Mouse (Mus musculus) gastrocnemius, adult 8-10 months (tissue): ENCODE results near the gene Cyb561d2. TPM values are rescaled to one million over a fixed set of nuclear protein-coding genes. Genes with fewer than 3 reads are reported as not detected.
"Not testable (repeated sequence)": the region's sequence is repeated elsewhere in the genome, so short reads cannot be mapped to it uniquely, and the experiment has no call there.

ENCODE experiments used
- DNase-seq, 2 experiments: peaks; one replicate each; pipeline ENCODE4 v3.0.0; 2022; ENCODE audit warnings: low spot score in 2 of 2
- total RNA-seq, 4 experiments: library from RNA; stranded (reverse); gene quantifications; 2 replicates each; pipeline ENCODE4 v1.2.4; 2022

The Cyb561d2 gene
- total RNA-seq, 4 experiments from 2014 or later: 3.5 to 4.9 (median 4.2) TPM

DNA sequence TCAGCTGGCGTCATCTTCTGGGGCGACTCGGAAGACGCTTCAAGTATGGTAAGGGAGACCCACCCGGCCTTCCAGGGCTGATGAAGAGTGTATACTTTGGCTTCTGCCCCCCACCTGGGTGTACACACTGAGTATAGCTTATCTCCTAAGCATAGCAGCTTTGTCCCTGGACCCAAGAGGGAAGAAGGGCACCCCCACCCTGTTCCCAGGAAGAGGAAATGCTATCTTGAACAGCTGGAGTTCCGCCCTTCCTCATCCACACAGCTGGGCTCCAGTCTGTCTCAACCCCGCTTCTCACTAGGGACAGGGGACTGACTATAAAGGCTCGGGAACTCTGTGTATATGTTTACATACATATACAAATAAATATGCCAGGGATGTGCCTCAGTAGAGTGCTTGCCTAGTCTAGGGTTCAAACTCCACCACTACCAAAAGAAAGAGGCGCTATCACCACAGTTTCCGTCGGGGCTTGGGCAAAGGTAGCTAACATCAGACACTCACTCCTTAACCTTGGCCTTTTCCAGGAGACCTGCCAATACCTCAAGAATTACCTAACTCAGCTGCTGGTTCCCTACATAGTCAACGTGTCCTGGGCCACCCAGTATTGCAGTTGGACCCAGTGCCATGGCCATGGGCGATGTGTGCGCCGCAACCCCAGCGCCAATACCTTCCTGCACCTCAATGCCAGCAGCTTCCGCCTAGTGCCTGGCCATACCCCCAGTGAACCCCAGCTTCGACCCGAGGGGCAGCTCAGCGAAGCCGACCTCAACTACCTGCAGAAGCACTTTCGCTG, 29.7 kb upstream of the Cyb561d2 start:
- DNase-seq: no peak

DNA sequence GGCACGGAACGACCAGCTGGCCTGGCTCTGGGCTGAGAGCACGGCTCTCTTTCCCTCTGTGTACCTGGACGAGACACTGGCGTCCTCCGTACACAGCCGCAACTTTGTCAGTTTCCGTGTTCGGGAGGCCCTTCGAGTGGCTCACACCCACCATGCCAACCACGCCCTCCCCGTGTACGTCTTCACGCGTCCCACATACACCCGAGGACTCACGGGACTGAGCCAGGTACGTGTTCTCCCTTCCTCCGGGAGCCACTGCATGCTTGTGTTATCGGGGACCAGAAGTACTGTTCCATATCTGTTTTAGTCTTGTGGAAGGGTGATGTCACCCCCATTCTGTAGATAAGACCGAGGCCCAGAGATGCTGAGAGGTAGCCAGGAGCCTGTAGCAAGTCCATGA, 28.9 kb upstream of the Cyb561d2 start:
- DNase-seq: no peak

DNA sequence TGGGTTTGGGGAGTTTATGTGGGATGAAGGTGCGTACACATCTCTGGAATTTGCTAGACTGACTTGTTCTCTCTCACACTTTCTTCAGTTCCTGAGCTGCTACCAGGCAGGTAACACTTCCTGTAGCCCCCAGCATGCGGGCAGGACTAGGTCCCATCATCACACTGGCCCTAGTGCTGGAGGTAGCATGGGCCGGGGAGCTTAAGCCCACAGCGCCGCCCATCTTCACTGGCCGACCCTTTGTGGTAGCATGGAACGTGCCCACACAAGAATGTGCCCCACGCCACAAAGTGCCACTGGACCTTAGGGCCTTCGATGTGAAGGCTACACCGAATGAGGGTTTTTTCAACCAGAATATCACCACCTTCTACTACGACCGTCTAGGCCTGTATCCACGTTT, 28.0 kb upstream of the Cyb561d2 start:
- DNase-seq: no peak

DNA sequence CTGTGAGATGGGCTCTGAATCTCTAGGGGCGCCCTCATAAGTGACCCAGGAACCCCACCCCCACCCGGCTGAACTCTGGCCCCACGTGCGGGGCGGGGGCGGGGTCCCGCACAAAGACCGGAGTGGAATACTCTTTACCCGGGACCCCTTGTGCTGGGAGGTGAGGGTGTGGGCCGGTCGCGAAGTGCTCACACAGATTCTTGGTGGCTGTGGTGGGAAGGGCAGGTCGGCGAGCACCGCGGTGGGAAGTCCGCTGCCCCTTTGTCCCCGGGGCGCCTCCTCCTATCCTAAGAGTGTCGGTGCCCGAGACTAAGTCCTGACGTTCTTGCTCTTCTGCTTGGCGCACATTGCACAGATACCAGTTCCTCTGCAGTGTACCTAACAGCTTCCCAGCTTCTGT, 27.3 kb upstream of the Cyb561d2 start:
- DNase-seq: no peak

DNA sequence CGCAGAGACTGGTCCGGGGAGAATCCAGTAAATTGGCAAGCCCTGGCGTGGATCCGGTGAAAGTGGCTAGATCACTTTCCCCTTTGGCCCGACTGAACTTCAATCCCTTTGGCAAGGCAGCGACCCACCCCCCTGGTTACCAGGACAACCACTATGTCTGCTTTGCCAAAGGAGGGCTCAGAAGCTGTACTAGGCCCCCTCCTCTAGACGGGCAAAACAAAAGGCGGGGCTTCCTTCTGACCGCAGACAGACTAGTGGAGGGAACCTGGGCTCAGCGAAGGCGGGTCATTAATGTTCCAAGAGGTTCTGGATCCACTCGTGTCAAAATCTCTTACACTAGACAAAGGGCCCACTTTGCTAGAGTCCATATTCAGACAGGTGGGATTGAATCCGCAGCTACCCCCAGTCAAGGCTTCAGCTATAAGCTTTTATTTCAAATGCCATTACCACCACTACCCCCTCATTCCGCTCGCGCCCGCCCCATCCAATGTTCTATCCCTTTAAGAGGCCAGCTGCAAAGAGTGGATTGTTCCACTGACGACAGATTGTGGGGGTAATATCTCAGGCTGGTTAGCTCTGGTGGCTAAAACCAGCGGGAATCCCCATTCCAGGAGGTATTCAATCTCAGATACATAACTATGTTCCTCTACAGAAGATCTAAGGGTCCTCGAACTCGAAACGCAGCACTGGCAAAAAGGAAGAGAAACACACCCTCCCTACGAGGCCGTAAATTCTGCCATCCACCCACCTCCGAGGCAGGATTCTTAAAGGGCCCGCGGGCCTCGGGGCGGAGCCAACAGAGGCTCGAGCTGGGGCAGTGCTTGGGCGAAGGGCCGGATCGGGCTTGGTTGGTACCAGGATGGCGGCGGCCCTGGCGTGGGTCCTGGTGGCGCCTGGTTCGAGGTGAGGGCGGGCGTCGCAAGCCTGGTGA, 26.6 kb upstream of the Cyb561d2 start:
- DNase-seq: peak; percentile 78 to 86

DNA sequence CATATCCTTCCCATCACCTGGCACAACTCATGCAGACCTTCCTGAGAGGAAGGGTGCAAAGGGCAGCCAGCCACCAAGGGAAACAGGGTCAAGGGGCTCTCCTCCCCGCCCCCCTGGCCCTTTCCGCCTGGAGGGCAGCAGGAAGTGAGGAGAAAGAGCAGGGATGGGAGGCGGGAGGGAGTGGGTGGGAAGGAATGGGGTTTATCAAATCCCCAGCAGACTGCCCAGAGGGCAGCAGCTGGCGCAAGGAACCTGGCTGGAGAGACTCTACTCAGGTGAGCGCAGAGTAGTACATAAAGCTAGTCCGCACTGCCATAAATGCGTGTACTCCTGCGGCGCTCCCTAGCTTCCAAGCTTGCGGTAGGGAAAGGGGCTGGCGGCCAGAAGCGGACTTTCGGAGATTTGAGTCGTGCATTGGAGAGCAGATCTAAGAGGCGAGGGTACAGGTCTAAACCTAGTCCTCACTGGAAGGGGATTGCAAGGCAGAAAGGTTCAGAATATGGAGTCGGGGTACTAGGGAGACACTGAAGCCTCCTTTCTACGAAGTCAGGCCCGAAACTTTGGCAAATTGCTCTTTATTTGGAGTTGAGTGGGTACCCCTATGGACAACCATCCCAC, 25.8 kb upstream of the Cyb561d2 start, which contains the start of gene Hyal2:
Gene Hyal2 (plus strand): TSS at position 244 of the 618 bp plus-strand sequence.
- no peak for DNase-seq

DNA sequence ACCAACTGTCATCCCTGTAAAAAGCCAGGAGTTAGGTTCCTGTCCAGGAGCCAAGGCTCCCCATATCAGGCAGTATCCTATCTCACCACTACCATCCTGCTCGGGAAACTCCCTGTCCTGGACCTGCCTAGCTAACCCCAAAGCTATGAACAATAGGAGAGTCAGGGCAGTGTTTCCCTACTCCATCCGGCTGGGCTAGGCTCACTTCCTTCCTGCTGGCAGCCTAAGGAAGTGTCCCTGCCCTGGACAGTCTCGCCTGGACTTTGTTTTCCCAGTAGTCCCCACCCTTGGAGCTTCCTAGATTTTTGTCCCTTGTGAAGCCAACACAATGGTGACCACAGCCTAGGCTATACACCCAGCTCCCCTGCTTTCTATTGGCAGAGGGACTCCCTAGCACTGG, 24.9 kb upstream of the Cyb561d2 start:
- DNase-seq: no peak

DNA sequence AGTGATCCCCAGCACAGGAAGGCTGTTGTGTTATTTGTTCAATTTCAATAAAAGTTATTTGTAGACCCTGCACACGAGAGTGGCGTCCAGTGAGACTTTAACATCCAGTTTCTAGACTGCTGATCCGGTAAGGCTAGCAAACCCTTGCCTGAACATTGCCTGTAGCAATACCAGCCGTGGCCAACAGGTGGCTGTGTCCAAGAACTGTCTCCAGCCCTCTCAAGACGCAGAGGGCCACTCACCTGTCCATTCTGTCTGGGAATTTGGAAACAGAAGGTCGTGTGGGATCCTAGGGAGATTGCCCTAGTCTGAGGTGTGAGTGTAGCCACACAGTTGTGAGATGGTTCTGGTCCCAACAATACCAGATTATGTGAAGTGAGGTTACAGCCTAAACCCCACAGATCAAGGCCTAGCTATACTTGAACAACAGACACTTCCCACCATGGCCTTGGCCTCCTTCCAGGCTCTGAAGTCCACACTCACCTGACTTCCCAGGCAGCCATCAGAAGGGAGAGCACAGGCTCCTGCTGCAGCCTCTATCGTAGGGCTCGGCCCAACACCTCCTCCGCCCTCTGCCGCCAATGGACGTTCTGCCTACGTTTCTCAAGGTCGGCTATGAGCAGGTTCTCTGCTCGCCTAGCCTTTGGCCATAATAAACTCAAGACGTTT, 24.2 kb upstream of the Cyb561d2 start:
- peak; percentile 68 to 70 for DNase-seq

DNA sequence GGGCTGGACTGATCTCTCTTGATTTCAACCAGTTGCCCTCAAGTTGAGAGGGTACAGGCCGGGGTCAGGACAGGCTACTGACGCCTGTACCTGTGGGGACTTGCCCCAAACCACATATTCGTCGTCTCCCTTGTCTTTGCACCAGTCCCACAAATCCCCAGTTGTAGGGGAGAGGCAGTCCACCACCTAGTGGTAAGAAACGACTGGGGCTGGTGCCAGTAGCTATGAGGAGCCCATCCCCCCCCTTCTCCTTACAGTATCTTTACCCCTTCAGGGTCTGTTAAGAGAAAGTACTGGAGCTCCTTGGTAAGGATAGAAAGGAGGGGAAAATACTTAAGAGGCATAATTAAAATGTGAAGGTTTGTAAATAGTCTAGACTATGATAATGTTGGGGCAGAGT, 23.6 kb upstream of the Cyb561d2 start:
- not testable (repeated sequence) for DNase-seq

DNA sequence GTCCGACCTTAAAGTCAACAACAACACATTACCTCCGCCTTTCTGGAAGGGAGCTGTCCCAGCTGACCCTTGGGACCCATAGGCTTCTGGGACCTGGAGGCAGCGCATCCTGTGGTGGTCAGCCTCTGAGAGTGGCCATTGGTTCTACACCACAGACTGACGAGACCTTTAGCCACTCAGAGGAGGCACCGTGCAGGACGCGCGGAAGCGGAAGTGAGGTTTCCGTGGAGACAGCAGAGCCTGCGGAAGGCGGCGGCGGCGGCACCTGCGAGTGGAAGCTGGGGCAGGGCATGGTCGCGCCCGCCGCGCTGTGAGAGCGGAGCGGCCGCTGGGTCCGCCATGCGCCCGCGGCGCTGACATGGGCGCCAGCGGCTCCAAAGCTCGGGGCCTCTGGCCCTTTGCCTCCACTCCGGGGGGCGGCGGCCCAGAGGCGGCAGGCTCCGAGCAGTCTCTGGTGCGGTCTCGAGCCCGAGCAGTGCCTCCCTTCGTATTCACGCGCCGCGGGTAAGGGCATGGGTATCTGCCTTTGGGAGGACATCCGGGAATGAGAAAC, 21.1 kb upstream of the Cyb561d2 start, which contains the start of gene Tusc2:
Gene Tusc2 (plus strand): TSS at position 227 of the 553 bp plus-strand sequence.
- peak; percentile 91 for DNase-seq

DNA sequence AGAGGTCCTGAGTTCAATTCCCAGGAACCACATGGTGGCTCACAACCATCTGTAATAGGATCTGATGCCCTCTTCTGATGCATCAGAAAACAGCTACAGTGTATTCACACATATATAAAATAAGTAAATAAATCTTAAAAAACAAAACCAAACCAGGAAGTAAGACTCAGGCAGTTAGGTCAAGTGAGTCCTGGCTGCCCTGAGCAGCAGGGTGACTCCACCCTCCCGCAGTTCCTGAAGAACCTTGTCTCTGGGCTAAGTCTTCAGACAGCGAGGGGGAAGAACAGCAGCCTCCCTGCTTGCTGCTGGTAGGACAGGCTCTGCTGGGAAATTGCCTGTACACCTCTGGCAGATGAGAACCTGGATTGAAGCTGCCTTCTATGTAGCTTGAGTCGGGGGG, 14.4 kb upstream of the Cyb561d2 start:
- DNase-seq: no peak

DNA sequence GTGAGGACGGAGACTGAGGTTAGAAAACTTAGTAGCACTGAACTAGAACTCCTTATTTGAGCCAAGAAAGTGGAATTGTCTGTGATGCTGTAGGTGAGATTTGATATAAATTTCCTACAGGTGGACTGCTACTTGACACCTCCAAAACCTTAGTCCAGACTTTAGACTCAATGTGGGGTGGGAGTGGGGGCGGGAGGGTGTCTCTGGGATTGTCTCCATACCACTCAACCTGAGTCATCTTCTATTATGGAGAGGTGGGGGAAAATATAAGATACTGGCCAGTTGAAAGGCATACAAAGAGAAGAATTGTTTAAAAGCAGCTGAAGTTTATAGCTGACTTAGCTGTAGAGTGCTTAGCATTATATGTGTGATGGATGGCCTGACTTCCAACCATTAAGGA, 13.7 kb upstream of the Cyb561d2 start:
- DNase-seq: no peak

DNA sequence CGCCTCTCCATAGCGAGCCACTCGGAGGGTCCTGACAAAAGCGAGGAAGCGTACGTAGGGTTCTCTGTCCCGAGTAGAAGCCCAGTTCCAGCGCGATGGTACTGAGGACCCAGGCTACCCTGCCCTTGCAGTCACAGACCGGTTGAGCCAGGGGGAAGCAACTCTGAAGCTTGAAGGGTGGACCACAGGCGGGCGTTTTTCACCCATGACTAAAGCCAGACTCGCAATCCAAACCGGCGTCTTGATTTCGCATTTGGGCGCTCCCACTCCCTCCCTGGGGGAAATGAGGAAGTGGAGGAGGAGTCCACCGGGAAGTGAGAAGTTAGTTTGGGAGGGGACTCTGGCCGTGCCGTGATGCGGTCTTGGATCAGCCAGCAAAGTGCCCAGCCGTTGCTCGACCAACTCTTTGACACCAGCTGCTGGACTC, 13.1 kb upstream of the Cyb561d2 start:
- DNase-seq: peak; percentile 55 to 57

DNA sequence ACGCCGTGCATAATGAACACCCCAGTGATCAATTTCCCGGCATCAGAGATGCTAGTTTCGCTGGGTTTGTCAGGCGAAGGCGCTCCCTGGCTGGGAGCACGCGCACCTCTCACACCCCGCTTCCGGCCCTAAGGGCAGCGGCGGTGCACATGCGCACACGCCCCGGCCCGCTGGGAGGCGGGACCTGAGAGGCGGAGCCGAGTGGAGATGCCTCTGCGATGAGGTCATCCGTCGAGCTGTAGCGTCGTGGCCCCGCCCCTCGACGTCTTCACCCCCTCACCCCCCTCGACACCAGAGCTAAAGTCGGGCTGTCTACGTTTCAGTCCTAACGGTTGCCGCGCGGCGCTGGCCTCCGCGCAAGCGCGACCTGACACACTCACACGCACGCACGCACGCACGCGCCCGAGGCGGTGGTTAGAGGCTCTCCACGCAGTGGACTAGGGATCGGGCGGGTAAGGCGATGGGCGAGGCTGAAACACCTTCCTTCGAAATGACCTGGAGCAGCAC, 12.4 kb upstream of the Cyb561d2 start:
- DNase-seq: peak; percentile 91 to 95

DNA sequence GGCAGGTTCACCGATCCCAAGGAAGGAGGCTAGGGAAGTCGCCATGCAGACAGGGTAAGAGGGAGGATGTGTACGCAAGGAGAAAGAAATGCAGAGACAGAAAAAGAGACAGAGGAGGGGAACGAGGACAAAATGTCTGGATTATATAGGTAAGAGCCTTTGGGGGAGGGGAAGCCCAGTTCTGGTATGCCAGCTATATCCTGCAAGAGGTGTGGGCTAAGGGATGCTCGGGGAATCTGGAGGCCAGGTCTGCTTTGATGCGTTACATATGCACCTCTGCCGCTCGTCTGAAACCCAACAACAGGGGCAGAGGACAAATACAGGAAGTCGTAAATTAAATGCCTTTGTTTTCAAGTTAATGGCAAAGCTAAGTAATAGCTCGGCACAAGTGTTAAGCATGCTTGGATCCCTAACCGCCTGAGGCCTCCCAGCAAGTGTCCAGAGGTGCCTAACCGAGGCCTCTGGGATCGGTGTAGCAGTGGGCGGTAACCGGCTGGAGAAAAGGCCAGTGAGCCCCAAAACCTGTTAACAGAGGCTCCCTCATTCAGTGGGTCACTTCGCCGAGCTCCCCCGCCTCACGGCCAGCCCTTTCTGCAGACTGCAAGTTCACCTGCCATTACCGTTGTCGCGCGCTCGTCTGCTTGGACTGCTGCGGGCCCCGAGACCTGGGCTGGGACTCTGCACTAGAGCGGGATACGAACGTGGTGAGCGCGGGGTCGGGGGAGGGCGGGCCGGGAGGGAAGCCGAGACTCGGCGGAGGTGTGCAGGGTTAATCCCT, 11.7 kb upstream of the Cyb561d2 start:
- no peak for DNase-seq

DNA sequence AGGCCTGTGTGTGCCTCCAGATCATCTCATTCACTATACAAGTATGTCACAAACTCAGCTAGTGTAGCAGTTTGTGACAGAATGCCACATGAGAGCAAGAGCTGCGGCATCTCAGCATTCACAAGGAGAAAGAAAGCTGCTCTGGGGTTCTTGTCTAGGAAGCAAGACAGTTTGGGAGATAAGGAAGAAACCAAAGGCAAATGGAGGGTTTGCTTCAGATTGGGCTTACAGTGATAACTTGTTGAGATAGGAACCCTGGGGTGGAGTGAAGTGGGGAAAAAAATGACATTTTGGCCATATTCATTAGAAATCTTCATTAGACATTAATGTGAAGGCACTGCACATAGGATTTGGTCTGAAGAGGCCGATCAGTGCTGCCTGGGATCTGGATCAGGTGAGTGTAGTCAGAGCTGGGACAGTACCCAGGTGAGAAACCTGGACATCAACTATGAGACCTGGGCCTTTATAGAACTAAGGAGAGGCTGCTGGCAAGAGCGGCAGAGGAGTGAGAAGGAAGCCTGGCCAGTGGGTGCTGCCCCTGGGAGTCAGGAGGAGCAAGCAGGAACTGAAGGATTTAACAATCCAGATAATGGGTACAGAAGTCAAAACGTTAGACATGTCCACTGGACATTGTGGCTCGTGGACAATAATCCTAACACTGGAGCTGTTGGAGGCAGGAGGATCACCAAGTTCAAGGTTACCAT, 10.8 kb upstream of the Cyb561d2 start:
- DNase-seq: no peak

DNA sequence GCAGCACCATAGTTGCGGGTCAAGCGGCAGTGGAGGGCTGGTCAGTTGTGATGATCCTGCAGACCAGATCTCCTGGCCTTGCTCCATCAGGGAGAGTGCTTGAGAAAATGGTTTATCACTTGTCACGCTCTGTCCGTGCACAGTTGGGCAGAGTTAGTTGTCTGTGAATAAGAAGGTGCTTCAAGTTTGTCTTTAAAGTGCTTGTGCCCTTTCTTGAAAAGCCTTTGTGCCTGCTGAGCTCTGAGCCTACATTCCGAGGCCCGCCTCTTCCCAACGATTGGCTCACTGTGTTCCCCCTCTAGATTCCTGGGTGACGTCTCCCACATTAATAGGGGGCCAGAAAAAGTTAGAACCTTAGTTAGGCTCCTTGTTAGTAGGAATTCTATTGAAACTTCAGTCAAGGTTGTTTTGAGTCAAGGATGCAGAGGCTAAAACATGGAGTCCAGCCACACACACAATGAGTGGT, 9.9 kb upstream of the Cyb561d2 start:
- DNase-seq: no peak

DNA sequence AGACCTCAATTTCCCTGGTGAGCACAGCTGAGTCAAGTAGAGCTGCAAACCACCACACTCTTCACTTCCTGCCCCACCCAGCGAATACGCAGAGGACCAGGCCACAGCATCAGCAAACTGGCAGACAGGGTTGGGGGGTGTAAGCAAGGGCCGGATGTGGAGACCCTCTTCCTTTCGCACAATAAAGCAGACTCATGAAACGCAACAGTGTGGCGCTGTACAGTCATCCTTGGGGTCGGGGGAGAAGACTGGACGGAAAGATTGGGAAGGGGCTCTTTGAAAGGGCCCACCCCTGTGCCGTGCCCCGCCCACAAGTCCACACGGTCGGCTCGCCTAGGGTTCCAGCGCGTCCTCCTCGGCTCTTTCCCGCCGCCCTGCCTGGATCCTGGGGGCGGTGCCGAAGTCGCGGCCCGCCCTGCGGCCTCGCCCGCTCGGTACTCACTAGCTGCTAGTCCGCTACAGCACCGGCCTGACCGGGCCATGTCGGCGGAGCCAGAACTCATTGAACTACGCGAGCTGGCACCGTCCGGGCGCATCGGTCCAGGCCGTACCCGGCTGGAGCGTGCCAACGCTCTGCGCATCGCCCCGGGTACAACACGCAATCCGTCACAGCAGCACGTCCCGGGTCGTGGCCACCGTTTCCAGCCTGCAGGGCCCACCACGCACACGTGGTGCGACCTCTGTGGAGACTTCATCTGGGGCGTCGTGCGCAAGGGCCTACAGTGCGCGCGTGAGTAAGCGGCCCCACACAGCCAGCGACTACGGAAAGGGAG, 9.3 kb upstream of the Cyb561d2 start, which contains the start of gene Rassf1:
Gene Rassf1 (plus strand): TSS at position 439 of the 773 bp plus-strand sequence.
- peak in 1 of 2 experiments; percentile 58 for DNase-seq
